ENCODE assay signal across 8 mouse cellular contexts in the genomic region with DNA sequence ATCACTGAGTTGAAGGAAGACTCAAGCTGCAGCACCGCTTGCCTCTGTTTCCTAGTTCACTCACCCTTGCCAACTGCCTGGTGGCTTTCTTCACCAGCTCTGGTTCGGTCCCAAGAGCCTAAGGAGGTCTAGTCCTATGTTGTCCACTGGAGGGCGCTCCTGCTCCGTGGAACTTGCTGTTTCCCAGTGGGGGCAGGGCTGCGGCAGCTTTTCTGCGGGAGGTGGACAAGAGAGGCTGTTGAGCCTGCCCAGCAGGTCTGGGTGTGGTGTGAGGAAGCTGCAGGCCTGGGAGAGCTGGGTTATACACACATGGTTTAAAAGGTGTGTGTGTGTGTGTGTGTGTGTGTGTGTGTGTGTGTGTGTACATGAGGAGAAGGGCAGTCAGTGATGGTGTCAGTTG. TPM values are rescaled to one million over a fixed set of nuclear protein-coding genes. Genes with fewer than 3 reads are reported as not detected.
DNase-seq lines count a peak whose midpoint lies in the region; ATAC-seq and TF ChIP-seq lines count a peak whose summit lies in the region.

No protein-coding gene starts in this region.

- no peaks in the 10 kb centered on the region for H3K4me1 ChIP-seq in forebrain, postnatal 0 days (ENCODE audit: insufficient read depth)
- H3K4me1 ChIP-seq in forebrain, embryonic 15.5 days = no peaks in the 10 kb centered on the region

- intact Hi-C loops in left cerebral cortex, postnatal 25 days (cut with DNase I) = loop anchor here (1.0 to 5.0 kb wide), 2 partner anchors 657 to 740 kb away; no protein-coding TSS in a partner anchor

- no peaks in the 10 kb centered on the region for H3K9me3 ChIP-seq in forebrain, postnatal 0 days (ENCODE audit: low read length)
- H3K9me3 ChIP-seq in forebrain, embryonic 15.5 days = no peaks in the 10 kb centered on the region

- peak; percentile 95 for TF ChIP-seq CTCF in forebrain, postnatal 0 days (IDR thresholded peaks at IDR 0.05; ENCODE audit: low read depth)

- no peak overlapping the region for H3K4me2 ChIP-seq in forebrain, postnatal 0 days (ENCODE audit: low read depth)
- no peak overlapping the region for H3K4me2 ChIP-seq in forebrain, embryonic 15.5 days (replicated peaks)

- 6% methylated on average over 6 of the region's 6 CpGs for WGBS in forebrain, postnatal 0 days
- WGBS in forebrain, embryonic 15.5 days = 5% methylated on average over 6 of the region's 6 CpGs

- DNase-seq in forebrain, postnatal 0 days = peak; percentile 86
- DNase-seq in cerebellum, adult 18-20 months = peak; percentile 60 to 74
- peak; percentile 91 for DNase-seq in gastrocnemius, adult 18-20 months (ENCODE audit: low spot score)
- DNase-seq in hindlimb bud, embryonic 11.5 days (ENCODE audit: extremely low spot score, low read depth, low spot score) = peak; percentile 28
- peak; percentile 83 to 89 for DNase-seq in left cerebral cortex, postnatal 25 days (ENCODE audit: low spot score in 2 of 2)
- peak; percentile 66 to 81 for DNase-seq in monocyte, adult 2 months (ENCODE audit: low read depth in 1 of 2, low spot score in 2 of 2)
- peak; percentile 78 for DNase-seq in splenic B cell, adult 2 months (ENCODE audit: low read depth, low spot score)

- no peak overlapping the region for H3K4me3 ChIP-seq in forebrain, postnatal 0 days (ENCODE audit: low read depth, low read length)
- H3K4me3 ChIP-seq in forebrain, embryonic 15.5 days = no peak overlapping the region

- no peaks in the 10 kb centered on the region for H3K36me3 ChIP-seq in forebrain, postnatal 0 days (ENCODE audit: insufficient read depth)
- no peaks in the 10 kb centered on the region for H3K36me3 ChIP-seq in forebrain, embryonic 15.5 days
- H3K36me3 ChIP-seq in splenic B cell, adult 2 months (ENCODE audit: control insufficient read depth, insufficient read depth, low read length, poor library complexity, severe bottlenecking) = no peaks in the 10 kb centered on the region

- H3K9ac ChIP-seq in forebrain, postnatal 0 days = no peak overlapping the region
- H3K9ac ChIP-seq in forebrain, embryonic 15.5 days (replicated peaks) = no peak overlapping the region

- peak; percentile 78 for ATAC-seq in forebrain, postnatal 0 days
- no peak for ATAC-seq in forebrain, embryonic 15.5 days (replicated peaks)

- no peak overlapping the region for H3K27ac ChIP-seq in forebrain, postnatal 0 days (ENCODE audit: low read depth, low read length)
- H3K27ac ChIP-seq in forebrain, embryonic 15.5 days (replicated peaks) = no peak overlapping the region

- no peaks in the 10 kb centered on the region for H3K27me3 ChIP-seq in forebrain, postnatal 0 days (ENCODE audit: insufficient read depth, low read length)
- no peaks in the 10 kb centered on the region for H3K27me3 ChIP-seq in forebrain, embryonic 15.5 days
- no peaks in the 10 kb centered on the region for H3K27me3 ChIP-seq in splenic B cell, adult 2 months (ENCODE audit: control insufficient read depth, insufficient read depth, low read length, poor library complexity, severe bottlenecking)

RNA-seq across cellular contexts. Expression of a gene that starts 34.3 kb away (rescaled TPM):
- total RNA-seq in forebrain, postnatal 0 days (2014; rRNA removed) = 0.54 and 1.00 TPM in 2 replicates
- 0.30 and 0.77 TPM in 2 replicates for polyA plus RNA-seq in forebrain, postnatal 0 days (2015; fragmentation: Nextera tagmentation; extraction: Ambion mirVana)
- 0.37 and 0.48 TPM in 2 replicates for polyA plus RNA-seq in forebrain, embryonic 15.5 days (2015; fragmentation: Nextera tagmentation; extraction: Ambion mirVana)
- total RNA-seq in gastrocnemius, adult 18-20 months (2021) = under 1 TPM; 0.26 to 0.27 TPM
- total RNA-seq in left cerebral cortex, postnatal 25 days (2021) = not detected

RNA-seq across cellular contexts. Expression of a gene that starts 42.7 kb away (rescaled TPM):
- total RNA-seq in forebrain, postnatal 0 days (2014; rRNA removed) = 0.29 TPM in 1 of 2 replicates, not detected in the other
- 0.16 and 0.23 TPM in 2 replicates for polyA plus RNA-seq in forebrain, postnatal 0 days (2015; fragmentation: Nextera tagmentation; extraction: Ambion mirVana)
- polyA plus RNA-seq in forebrain, embryonic 15.5 days (2015; fragmentation: Nextera tagmentation; extraction: Ambion mirVana) = 0.08 TPM in 1 of 2 replicates, not detected in the other
- 1 to 10 TPM; 1.4 to 3.8 TPM for total RNA-seq in gastrocnemius, adult 18-20 months (2021)
- 1 to 10 TPM; 2.2 to 2.4 TPM for total RNA-seq in left cerebral cortex, postnatal 25 days (2021)

RNA-seq across cellular contexts. Expression of a gene that starts 43.2 kb away (rescaled TPM):
- total RNA-seq in forebrain, postnatal 0 days (2014; rRNA removed) = 56.3 and 60.0 TPM in 2 replicates
- polyA plus RNA-seq in forebrain, postnatal 0 days (2015; fragmentation: Nextera tagmentation; extraction: Ambion mirVana) = 81.3 and 94.4 TPM in 2 replicates
- 86.4 and 86.8 TPM in 2 replicates for polyA plus RNA-seq in forebrain, embryonic 15.5 days (2015; fragmentation: Nextera tagmentation; extraction: Ambion mirVana)
- total RNA-seq in gastrocnemius, adult 18-20 months (2021) = 10 to 100 TPM; 25.0 to 31.3 TPM
- total RNA-seq in left cerebral cortex, postnatal 25 days (2021) = 10 to 100 TPM; 40.3 to 43.6 TPM

Comparison
In these comparisons a context has a peak if more than half of its experiments do, and no peak if none do; other contexts are left out.
1. DNase-seq: peak in every context shown above with its lines; median percentile 91 in gastrocnemius, adult 18-20 months; 86 in forebrain, postnatal 0 days; 86 in left cerebral cortex, postnatal 25 days; 78 in splenic B cell, adult 2 months; 74 in monocyte, adult 2 months; 67 in cerebellum, adult 18-20 months; 28 in hindlimb bud, embryonic 11.5 days.